Mouse (Mus musculus): ENCODE results near the gene Cacna2d2.
"Not testable (repeated sequence)": the region's sequence is repeated elsewhere in the genome, so short reads cannot be mapped to it uniquely, and the experiment has no call there.

The Cacna2d2 gene

DNA sequence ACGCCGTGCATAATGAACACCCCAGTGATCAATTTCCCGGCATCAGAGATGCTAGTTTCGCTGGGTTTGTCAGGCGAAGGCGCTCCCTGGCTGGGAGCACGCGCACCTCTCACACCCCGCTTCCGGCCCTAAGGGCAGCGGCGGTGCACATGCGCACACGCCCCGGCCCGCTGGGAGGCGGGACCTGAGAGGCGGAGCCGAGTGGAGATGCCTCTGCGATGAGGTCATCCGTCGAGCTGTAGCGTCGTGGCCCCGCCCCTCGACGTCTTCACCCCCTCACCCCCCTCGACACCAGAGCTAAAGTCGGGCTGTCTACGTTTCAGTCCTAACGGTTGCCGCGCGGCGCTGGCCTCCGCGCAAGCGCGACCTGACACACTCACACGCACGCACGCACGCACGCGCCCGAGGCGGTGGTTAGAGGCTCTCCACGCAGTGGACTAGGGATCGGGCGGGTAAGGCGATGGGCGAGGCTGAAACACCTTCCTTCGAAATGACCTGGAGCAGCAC is 155.0 kb downstream of the Cacna2d2 start:
- in situ Hi-C loops (cut with MboI): no loop called here

- in situ Hi-C loops (cut with MboI): no loop called here
These were observed 155.6 kb downstream of the Cacna2d2 start for GRCm38 (mm10) chr9:107555031-107555457.

DNA sequence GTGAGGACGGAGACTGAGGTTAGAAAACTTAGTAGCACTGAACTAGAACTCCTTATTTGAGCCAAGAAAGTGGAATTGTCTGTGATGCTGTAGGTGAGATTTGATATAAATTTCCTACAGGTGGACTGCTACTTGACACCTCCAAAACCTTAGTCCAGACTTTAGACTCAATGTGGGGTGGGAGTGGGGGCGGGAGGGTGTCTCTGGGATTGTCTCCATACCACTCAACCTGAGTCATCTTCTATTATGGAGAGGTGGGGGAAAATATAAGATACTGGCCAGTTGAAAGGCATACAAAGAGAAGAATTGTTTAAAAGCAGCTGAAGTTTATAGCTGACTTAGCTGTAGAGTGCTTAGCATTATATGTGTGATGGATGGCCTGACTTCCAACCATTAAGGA is 156.3 kb downstream of the Cacna2d2 start:
- in situ Hi-C loops (cut with MboI): no loop called here

- in situ Hi-C loops (cut with MboI): no loop called here
These were observed 156.9 kb downstream of the Cacna2d2 start for GRCm38 (mm10) chr9:107556346-107556745.

DNA sequence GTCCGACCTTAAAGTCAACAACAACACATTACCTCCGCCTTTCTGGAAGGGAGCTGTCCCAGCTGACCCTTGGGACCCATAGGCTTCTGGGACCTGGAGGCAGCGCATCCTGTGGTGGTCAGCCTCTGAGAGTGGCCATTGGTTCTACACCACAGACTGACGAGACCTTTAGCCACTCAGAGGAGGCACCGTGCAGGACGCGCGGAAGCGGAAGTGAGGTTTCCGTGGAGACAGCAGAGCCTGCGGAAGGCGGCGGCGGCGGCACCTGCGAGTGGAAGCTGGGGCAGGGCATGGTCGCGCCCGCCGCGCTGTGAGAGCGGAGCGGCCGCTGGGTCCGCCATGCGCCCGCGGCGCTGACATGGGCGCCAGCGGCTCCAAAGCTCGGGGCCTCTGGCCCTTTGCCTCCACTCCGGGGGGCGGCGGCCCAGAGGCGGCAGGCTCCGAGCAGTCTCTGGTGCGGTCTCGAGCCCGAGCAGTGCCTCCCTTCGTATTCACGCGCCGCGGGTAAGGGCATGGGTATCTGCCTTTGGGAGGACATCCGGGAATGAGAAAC is 163.7 kb downstream of the Cacna2d2 start, which contains the start of gene Tusc2:
Gene Tusc2 (plus strand): TSS at position 227 of the 553 bp plus-strand sequence.
- in situ Hi-C loops (cut with MboI): no loop called here

DNA sequence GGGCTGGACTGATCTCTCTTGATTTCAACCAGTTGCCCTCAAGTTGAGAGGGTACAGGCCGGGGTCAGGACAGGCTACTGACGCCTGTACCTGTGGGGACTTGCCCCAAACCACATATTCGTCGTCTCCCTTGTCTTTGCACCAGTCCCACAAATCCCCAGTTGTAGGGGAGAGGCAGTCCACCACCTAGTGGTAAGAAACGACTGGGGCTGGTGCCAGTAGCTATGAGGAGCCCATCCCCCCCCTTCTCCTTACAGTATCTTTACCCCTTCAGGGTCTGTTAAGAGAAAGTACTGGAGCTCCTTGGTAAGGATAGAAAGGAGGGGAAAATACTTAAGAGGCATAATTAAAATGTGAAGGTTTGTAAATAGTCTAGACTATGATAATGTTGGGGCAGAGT is 166.1 kb downstream of the Cacna2d2 start:
- in situ Hi-C loops (cut with MboI): not testable (repeated sequence)

GRCm38 (mm10) chr9:107566041-107566709 is 166.8 kb downstream of the Cacna2d2 start:
- in situ Hi-C loops (cut with MboI): no loop called here

- in situ Hi-C loops (cut with MboI): no loop called here
These were observed 167.4 kb downstream of the Cacna2d2 start for GRCm38 (mm10) chr9:107566855-107567254.

GRCm38 (mm10) chr9:107567702-107568319 is 168.4 kb downstream of the Cacna2d2 start, which contains the start of gene Hyal2:
Gene Hyal2 (plus strand): TSS chr9:107567945.
- in situ Hi-C loops (cut with MboI): no loop called here

DNA sequence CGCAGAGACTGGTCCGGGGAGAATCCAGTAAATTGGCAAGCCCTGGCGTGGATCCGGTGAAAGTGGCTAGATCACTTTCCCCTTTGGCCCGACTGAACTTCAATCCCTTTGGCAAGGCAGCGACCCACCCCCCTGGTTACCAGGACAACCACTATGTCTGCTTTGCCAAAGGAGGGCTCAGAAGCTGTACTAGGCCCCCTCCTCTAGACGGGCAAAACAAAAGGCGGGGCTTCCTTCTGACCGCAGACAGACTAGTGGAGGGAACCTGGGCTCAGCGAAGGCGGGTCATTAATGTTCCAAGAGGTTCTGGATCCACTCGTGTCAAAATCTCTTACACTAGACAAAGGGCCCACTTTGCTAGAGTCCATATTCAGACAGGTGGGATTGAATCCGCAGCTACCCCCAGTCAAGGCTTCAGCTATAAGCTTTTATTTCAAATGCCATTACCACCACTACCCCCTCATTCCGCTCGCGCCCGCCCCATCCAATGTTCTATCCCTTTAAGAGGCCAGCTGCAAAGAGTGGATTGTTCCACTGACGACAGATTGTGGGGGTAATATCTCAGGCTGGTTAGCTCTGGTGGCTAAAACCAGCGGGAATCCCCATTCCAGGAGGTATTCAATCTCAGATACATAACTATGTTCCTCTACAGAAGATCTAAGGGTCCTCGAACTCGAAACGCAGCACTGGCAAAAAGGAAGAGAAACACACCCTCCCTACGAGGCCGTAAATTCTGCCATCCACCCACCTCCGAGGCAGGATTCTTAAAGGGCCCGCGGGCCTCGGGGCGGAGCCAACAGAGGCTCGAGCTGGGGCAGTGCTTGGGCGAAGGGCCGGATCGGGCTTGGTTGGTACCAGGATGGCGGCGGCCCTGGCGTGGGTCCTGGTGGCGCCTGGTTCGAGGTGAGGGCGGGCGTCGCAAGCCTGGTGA is 169.2 kb downstream of the Cacna2d2 start:
- in situ Hi-C loops (cut with MboI): no loop called here

DNA sequence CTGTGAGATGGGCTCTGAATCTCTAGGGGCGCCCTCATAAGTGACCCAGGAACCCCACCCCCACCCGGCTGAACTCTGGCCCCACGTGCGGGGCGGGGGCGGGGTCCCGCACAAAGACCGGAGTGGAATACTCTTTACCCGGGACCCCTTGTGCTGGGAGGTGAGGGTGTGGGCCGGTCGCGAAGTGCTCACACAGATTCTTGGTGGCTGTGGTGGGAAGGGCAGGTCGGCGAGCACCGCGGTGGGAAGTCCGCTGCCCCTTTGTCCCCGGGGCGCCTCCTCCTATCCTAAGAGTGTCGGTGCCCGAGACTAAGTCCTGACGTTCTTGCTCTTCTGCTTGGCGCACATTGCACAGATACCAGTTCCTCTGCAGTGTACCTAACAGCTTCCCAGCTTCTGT is 169.9 kb downstream of the Cacna2d2 start:
- in situ Hi-C loops (cut with MboI): no loop called here

DNA sequence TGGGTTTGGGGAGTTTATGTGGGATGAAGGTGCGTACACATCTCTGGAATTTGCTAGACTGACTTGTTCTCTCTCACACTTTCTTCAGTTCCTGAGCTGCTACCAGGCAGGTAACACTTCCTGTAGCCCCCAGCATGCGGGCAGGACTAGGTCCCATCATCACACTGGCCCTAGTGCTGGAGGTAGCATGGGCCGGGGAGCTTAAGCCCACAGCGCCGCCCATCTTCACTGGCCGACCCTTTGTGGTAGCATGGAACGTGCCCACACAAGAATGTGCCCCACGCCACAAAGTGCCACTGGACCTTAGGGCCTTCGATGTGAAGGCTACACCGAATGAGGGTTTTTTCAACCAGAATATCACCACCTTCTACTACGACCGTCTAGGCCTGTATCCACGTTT is 170.6 kb downstream of the Cacna2d2 start:
- in situ Hi-C loops (cut with MboI): no loop called here

- in situ Hi-C loops (cut with MboI): no loop called here
These were observed 171.4 kb downstream of the Cacna2d2 start for GRCm38 (mm10) chr9:107570845-107571244.

DNA sequence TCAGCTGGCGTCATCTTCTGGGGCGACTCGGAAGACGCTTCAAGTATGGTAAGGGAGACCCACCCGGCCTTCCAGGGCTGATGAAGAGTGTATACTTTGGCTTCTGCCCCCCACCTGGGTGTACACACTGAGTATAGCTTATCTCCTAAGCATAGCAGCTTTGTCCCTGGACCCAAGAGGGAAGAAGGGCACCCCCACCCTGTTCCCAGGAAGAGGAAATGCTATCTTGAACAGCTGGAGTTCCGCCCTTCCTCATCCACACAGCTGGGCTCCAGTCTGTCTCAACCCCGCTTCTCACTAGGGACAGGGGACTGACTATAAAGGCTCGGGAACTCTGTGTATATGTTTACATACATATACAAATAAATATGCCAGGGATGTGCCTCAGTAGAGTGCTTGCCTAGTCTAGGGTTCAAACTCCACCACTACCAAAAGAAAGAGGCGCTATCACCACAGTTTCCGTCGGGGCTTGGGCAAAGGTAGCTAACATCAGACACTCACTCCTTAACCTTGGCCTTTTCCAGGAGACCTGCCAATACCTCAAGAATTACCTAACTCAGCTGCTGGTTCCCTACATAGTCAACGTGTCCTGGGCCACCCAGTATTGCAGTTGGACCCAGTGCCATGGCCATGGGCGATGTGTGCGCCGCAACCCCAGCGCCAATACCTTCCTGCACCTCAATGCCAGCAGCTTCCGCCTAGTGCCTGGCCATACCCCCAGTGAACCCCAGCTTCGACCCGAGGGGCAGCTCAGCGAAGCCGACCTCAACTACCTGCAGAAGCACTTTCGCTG is 172.3 kb downstream of the Cacna2d2 start:
- in situ Hi-C loops (cut with MboI): no loop called here

- in situ Hi-C loops (cut with MboI): no loop called here
These were observed 172.9 kb downstream of the Cacna2d2 start for GRCm38 (mm10) chr9:107572327-107572662.

DNA sequence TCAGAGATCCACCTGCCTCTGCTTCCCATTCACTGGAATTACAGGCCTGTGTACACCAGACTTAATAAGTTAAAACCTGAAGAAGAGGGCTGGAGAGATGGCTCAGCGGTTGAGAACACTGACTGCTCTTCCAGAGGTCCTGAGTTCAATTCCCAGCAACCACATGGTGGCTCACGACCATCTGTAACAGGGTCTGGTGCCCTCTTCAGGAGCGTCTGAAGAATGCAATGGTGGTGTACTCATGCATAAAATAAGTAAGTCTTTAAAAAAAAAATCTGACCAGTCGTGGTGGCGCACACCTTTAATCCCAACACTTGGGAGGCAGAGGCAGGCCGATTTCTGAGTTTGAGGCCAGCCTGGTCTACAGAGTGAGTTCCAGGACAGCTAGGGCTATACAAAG is 174.4 kb downstream of the Cacna2d2 start:
- in situ Hi-C loops (cut with MboI): not testable (repeated sequence)

- in situ Hi-C loops (cut with MboI): no loop called here
These were observed 176.4 kb downstream of the Cacna2d2 start for GRCm38 (mm10) chr9:107575579-107576356.

DNA sequence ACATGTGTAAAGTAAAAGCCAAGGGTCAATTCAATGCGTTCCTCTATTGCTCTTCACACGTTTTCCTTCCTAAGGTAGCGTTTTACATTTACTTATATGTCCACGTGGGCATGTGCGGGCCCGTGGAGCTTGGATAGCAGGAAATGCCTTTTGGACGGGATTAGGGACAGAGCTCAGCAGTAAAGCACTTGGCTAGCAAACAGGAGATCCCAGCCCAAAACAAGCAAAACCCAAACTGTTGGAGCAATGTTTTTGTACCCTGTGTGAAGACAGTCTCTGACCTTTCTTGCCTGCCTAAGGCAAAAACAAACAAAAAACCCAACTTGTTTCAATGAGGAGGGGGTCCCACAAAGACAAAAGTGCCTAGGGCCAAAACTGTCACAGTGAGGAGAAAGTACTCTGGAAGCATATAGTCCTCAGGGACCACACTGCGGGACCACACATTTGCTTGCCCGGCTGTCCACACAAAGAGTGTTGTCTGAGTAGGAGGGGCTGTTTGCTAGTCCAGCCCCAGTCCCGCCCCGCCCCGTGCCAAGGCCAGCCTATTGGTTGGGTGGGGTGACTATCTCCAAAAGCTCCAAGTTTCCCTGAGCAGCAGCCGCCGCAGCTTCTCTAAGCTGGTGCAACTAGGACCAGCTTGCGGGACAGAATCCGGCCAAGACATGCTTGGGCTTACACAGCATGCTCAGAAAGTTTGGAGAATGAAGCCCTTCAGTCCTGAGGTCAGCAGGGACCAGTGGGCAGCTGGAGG is 177.1 kb downstream of the Cacna2d2 start, which contains the start of gene Hyal1:
Gene Hyal1 (plus strand): TSS at position 571 of the 751 bp plus-strand sequence.
- in situ Hi-C loops (cut with MboI): no loop called here

- in situ Hi-C loops (cut with MboI): no loop called here
These were observed 178.5 kb downstream of the Cacna2d2 start for GRCm38 (mm10) chr9:107577871-107578270.

- in situ Hi-C loops (cut with MboI): no loop called here
These were observed 179.2 kb downstream of the Cacna2d2 start, which contains the start of gene Naa80 for GRCm38 (mm10) chr9:107578587-107578986. Gene Naa80 (plus strand): TSS chr9:107578887.
